Mouse (Mus musculus) NIH3T3 (cell line): ENCODE data around the gene Plekhg3.
A peak's percentile ranks its signal among the peaks of the same experiment; 100 is the strongest.

Source experiments
- DNase-seq: peaks from one replicate; pipeline ENCODE4 v3.0.0-alpha.2; 2012; ENCODE audit warnings: low read depth

Plekhg3 gene

GRCm38 (mm10) chr12:76552321-76552720 lies 21.6 kb downstream of the Plekhg3 start:
- peak; percentile 84 for DNase-seq

GRCm38 (mm10) chr12:76552958-76553357 lies 22.3 kb downstream of the Plekhg3 start:
- no peak for DNase-seq

GRCm38 (mm10) chr12:76553917-76554316 lies 23.2 kb downstream of the Plekhg3 start:
- no peak for DNase-seq

GRCm38 (mm10) chr12:76554392-76554791 lies 23.7 kb downstream of the Plekhg3 start:
- DNase-seq: no peak

GRCm38 (mm10) chr12:76554871-76555386 lies 24.2 kb downstream of the Plekhg3 start:
- DNase-seq: no peak

GRCm38 (mm10) chr12:76556187-76556586 lies 25.5 kb downstream of the Plekhg3 start:
- DNase-seq: no peak

- DNase-seq: no peak
These were observed 26.2 kb downstream of the Plekhg3 start for GRCm38 (mm10) chr12:76556745-76557389.

GRCm38 (mm10) chr12:76558206-76558605 lies 27.5 kb downstream of the Plekhg3 start:
- no peak for DNase-seq

GRCm38 (mm10) chr12:76562196-76562595 lies 31.5 kb downstream of the Plekhg3 start:
- DNase-seq: no peak

DNA sequence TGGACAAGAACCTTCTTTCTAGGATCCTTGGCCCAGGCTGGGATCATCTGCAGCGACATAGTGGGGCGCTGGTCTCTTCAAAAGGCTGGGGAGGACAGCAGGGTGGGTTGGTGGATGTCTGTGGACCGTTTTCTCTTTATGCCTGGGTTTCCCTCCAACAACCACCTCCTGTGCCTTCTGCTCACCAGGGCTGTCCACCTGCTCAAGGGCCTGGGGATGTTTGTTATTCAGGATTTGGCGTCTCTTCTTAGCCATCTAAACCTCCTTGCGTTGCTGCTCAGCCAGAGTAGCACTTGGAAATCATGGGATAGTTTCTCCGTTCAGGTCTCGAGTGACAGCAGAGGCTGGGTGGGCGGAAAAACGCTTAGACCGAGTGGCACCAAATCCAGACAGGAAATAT lies 35.6 kb downstream of the Plekhg3 start:
- DNase-seq: no peak

DNA sequence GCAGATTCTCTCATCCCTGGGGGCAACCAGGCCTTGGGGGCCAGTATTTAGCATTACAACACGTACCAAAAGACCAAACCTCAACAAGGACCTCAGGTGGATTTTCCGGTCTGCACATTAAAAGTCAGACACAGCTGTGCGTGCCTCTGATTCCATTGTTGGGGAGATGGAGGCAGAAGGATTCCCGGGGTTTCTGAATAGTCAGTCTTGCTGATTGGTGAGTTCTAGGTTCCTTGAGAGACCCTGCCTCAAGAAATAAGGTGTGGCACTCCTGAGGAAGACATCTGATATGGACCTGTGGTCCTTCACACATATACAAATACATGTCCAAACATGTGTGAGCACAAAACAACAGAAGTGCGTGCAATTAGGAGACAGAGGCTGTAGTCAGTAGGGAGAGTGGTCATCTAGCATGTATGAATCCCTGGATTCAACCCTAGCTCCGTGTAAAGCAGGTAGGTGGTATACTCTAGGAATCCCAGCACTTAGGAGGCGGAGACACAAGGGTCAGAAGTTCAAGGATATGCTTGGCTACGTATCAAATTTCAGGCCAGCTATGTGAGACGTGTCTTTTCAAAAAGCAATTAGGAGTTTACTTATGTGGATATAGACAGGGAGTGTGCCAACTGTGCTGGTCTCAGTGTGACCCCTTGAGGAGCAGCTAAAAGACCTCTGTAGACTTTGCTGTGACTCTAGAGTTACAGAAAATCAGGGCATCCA lies 39.7 kb downstream of the Plekhg3 start:
- DNase-seq: no peak

GRCm38 (mm10) chr12:76571266-76571665 lies 40.6 kb downstream of the Plekhg3 start:
- DNase-seq: no peak

GRCm38 (mm10) chr12:76572261-76573251 lies 41.9 kb downstream of the Plekhg3 start:
- no peak for DNase-seq

DNA sequence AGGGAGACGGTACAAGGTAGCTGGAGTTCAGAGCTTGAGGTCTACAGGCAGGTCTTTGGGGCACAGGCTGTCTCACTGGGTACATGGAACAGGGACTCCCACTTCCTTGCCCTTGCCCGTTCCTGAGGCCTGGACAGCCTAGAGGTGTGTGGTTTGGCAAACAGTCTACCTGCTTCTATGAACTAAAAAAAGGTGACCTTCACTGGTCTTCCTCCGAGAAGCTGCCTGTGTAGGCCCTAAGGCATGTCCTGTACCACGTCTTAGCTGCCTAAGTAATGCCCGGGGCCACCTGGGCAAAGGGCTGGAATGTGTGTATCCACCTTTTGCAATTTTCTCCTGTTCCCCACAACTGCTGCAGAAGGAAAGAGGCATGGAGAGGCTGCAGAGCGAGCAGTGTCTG lies 42.7 kb downstream of the Plekhg3 start:
- no peak for DNase-seq

- DNase-seq: no peak
These were observed 44.1 kb downstream of the Plekhg3 start for GRCm38 (mm10) chr12:76574815-76575214.

GRCm38 (mm10) chr12:76576061-76576460 lies 45.4 kb downstream of the Plekhg3 start:
- no peak for DNase-seq

DNA sequence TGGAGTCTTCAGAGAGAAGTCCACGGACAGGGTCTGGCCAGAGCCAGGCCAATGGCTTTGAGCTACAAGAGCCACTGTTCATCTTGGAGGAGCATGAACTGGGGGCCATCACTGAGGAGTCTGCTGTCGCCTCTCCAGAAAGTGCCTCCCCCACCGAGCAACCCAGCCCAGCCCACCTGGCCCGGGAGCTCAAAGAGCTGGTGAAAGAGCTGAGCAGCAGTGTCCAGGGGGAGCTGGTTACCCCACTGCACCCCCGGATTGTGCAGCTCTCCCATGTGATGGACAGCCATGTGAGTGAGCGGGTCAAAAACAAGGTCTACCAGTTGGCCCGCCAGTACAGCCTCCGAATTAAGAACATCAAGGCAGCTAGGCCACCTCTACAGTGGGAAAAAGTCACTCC lies 46.1 kb downstream of the Plekhg3 start:
- DNase-seq: no peak

DNA sequence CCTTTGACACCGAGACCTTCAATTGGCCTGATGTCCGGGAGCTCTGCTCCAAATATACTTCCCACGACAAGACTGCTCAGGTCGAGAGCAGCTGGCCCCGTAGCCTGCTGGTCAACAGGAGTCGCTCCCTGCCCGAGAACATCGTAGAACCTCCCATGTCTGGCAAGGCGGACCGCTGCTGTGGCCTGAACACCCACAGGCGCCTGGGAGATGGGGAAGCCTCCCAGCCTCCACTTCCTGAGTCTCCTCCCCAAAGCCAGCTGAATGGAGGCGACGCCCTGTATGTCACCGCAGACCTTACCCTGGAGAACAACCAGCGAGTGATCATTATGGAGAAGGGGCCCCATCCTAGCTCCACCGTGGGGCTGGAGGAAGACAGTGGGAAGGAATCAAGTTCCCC lies 47.2 kb downstream of the Plekhg3 start:
- no peak for DNase-seq

DNA sequence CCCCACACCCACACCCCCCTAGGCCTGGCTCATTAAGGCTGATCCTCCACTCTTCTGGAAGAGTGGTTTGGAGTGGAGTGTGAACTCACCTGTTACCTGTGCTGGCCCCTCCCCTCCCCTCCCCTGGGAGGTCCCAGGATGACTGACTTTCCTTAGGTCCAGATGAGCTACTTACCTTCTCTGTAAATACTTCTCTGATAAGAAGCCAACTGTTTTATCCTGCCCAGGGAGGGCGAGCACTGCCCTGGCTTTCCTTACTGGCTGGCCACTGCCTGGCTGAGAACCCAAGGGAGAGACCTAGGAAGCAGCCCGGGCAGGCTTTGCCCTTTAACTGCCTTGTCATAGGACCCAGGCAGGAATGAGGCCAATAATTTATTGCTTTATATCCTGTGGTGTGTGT lies 47.8 kb downstream of the Plekhg3 start:
- DNase-seq: no peak

DNA sequence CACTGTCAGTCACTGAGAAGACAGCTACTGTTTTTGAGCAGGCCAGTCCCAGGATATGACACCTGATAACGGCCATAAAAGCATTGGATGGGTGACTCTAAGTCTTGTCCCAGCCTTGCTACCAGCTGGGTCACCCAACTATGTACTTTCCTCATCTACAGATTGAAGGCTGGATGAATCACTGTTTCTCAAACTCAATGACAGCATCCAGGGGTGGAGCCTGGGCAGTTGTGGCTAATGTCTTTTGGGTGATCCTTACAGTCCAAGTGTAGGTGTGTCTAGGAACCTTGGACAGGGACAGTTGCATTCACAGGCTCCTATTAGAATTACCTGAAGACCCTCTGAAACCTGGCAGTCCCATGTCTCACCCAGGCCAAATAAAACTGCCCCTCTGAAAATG lies 49.1 kb downstream of the Plekhg3 start:
- DNase-seq: no peak

GRCm38 (mm10) chr12:76582139-76582538 lies 51.4 kb downstream of the Plekhg3 start:
- DNase-seq: no peak

DNA sequence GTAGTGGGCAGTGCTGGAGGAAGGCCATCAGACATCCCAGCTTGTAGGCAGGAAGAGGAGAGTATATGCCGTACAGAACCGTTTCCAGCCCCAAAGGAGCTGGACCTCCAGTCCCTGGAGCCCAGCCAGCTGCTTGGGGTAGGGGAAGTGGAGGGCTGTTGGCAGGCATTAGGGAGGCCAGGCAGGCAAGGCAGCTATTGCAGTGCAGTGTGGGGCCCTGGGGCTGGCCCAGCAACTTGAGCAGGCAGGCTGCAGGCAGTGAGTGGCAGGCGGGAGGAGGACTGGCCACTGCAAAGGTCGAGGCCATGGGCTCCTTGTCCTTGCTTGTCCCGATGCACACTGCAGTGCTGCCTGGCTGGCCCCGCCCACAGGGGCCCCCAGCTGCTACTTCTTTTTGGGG lies 52.1 kb downstream of the Plekhg3 start:
- DNase-seq: peak; percentile 68
